ENCODE assay signal across 12 mouse cellular contexts in the genomic region with DNA sequence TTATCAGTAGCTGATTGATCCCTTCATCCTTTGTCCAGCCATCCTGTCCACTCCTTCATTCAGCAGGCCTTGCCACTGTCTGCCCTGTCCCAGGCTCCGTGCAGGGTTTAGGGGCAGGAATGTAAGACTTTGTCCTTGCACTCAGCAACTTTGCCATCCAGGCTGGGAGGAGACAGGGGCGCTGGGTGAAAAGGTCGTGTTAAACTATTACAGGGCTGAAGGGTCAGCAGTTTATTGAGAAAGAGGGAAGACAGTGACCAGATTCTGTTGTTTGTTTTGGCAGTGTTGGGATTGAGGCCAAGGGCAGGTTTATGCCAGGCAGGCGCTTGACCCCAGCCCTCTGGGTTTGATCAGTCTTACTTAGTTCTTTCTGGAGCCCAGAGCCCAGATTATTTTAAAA. TPM values are rescaled to one million over a fixed set of nuclear protein-coding genes. Genes with fewer than 3 reads are reported as not detected.
DNase-seq lines count a peak whose midpoint lies in the region; ATAC-seq and TF ChIP-seq lines count a peak whose summit lies in the region.
"Had no signal": no experiment of that assay in that cellular context is flagged by ENCODE, and none has a peak within 500 bp of the region (broad histone marks: within the 10 kb centered on the region; RNA-seq: fewer than 3 reads in every experiment).

No protein-coding gene starts in this region.

- no peak for TF ChIP-seq CTCF in intestine, postnatal 0 days (IDR thresholded peaks at IDR 0.05; ENCODE audit: low read depth)

- 0 out of 2 replicates have a peak overlapping the region, but pooled peaks have one; percentile 5 for H3K9ac ChIP-seq in intestine, embryonic 14.5 days (ENCODE audit: low read length)
- no peak overlapping the region for H3K9ac ChIP-seq in intestine, embryonic 15.5 days
- H3K9ac ChIP-seq in intestine, postnatal 0 days (ENCODE audit: low read depth, low read length), result no peak overlapping the region

- H3K36me3 ChIP-seq in intestine, embryonic 14.5 days (ENCODE audit: control insufficient read depth, insufficient read depth, low read length), result peaks cover 83% of the 10 kb centered on the region
- H3K36me3 ChIP-seq in intestine, embryonic 15.5 days, result peaks cover 23% of the 10 kb centered on the region
- peaks cover 63% of the 10 kb centered on the region for H3K36me3 ChIP-seq in intestine, postnatal 0 days (ENCODE audit: control insufficient read depth, insufficient read depth)

- H3K9me3 ChIP-seq in intestine, embryonic 14.5 days (ENCODE audit: control insufficient read depth, low read length), result no peaks in the 10 kb centered on the region
- no peaks in the 10 kb centered on the region for H3K9me3 ChIP-seq in intestine, embryonic 15.5 days
- H3K9me3 ChIP-seq in intestine, postnatal 0 days (ENCODE audit: control insufficient read depth), result no peaks in the 10 kb centered on the region

- H3K4me1 ChIP-seq in intestine, embryonic 14.5 days (replicated peaks; ENCODE audit: control insufficient read depth, insufficient read depth, low read length), result no peaks in the 10 kb centered on the region
- no peaks in the 10 kb centered on the region for H3K4me1 ChIP-seq in intestine, embryonic 15.5 days (replicated peaks)
- no peaks in the 10 kb centered on the region for H3K4me1 ChIP-seq in intestine, postnatal 0 days (replicated peaks; ENCODE audit: control insufficient read depth, insufficient read depth, low read length)

- H3K27me3 ChIP-seq in intestine, embryonic 14.5 days (replicated peaks; ENCODE audit: control insufficient read depth, insufficient read depth, low read length), result no peaks in the 10 kb centered on the region
- no peaks in the 10 kb centered on the region for H3K27me3 ChIP-seq in intestine, embryonic 15.5 days (replicated peaks)
- no peaks in the 10 kb centered on the region for H3K27me3 ChIP-seq in intestine, postnatal 0 days (replicated peaks; ENCODE audit: control insufficient read depth, insufficient read depth, low read length)

- no peak overlapping the region for H3K4me3 ChIP-seq in intestine, embryonic 14.5 days (ENCODE audit: low read depth, low read length)
- H3K4me3 ChIP-seq in intestine, embryonic 15.5 days (replicated peaks), result no peak overlapping the region
- no peak overlapping the region for H3K4me3 ChIP-seq in intestine, postnatal 0 days (ENCODE audit: low read depth, low read length)

- no peak for ATAC-seq in intestine, embryonic 14.5 days (replicated peaks; ENCODE audit: low FRiP score, low TSS enrichment, low read depth)
- no peak for ATAC-seq in intestine, embryonic 15.5 days
- no peak for ATAC-seq in intestine, postnatal 0 days
- no peak for ATAC-seq in monocyte, adult 5-6 weeks (replicated peaks; ENCODE audit: insufficient number of reproducible peaks, low FRiP score, low TSS enrichment, poor library complexity, severe bottlenecking)
- ATAC-seq in erythroid progenitor cell, adult 5-6 weeks (replicated peaks; ENCODE audit: low FRiP score, poor library complexity, severe bottlenecking), result no peak
- ATAC-seq: hindbrain, embryonic 16.5 days had no signal

- DNase-seq in intestine, embryonic 14.5 days (ENCODE audit: low spot score), result no peak
- peak; percentile 74 for DNase-seq in adrenal gland, adult 8-10 months
- peak; percentile 13 for DNase-seq in large intestine, adult 2 months (ENCODE audit: low read depth, low spot score)
- no peak for DNase-seq in thymus, postnatal 4 days
- DNase-seq: heart, adult 18-20 months; lung, postnatal 10 days; right cerebral cortex, adult 18-20 months had no signal

- 38% methylated on average over 4 of the region's 4 CpGs for WGBS in intestine, embryonic 14.5 days
- 38% methylated on average over 4 of the region's 4 CpGs for WGBS in intestine, embryonic 15.5 days
- WGBS in intestine, postnatal 0 days, result 41% methylated on average over 4 of the region's 4 CpGs
- WGBS in large intestine, adult 2 months, result 59% methylated on average over 4 of the region's 4 CpGs

- no peak overlapping the region for H3K4me2 ChIP-seq in intestine, embryonic 14.5 days (ENCODE audit: low read length)
- no peak overlapping the region for H3K4me2 ChIP-seq in intestine, embryonic 15.5 days (replicated peaks)
- no peak overlapping the region for H3K4me2 ChIP-seq in intestine, postnatal 0 days (replicated peaks; ENCODE audit: low read depth)

- no peak overlapping the region for H3K27ac ChIP-seq in intestine, embryonic 14.5 days (ENCODE audit: low read depth)
- no peak overlapping the region for H3K27ac ChIP-seq in intestine, embryonic 15.5 days
- H3K27ac ChIP-seq in intestine, postnatal 0 days (ENCODE audit: low read depth, low read length), result 0 out of 2 replicates have a peak overlapping the region, but pooled peaks have one; percentile 0

RNA-seq across cellular contexts. Expression of gene Atp6v0e, which starts 25.2 kb away (rescaled TPM):
- 216 and 217 TPM in 2 replicates for polyA plus RNA-seq in intestine, embryonic 14.5 days (2014; fragmentation: Nextera tagmentation; extraction: Ambion mirVana)
- polyA plus RNA-seq in intestine, embryonic 15.5 days (2015; fragmentation: Nextera tagmentation; extraction: Ambion mirVana), result 259 and 286 TPM in 2 replicates
- 100 to 1,000 TPM; 183 to 265 (median 234) TPM for total RNA-seq in adrenal gland, adult 8-10 months (2022)
- polyA plus RNA-seq in intestine, postnatal 0 days (2015; fragmentation: Nextera tagmentation; extraction: Ambion mirVana), result 523 and 571 TPM in 2 replicates
- polyA plus RNA-seq in large intestine, adult 2 months (2012; rRNA removed), result 194 and 219 TPM in 2 replicates
- total RNA-seq in monocyte, adult 5-6 weeks (2017), result 314 to 369 TPM (median 315 TPM) in 3 replicates
- total RNA-seq in erythroid progenitor cell, adult 5-6 weeks (2015; ENCODE audit: low replicate concordance), result 77.1 and 104 TPM in 2 replicates
- 81.9 and 122 TPM in 2 replicates for total RNA-seq in erythroid progenitor cell, adult 5-6 weeks (2017; ENCODE audit: low replicate concordance)

Comparison
In these comparisons a context has a peak if more than half of its experiments do, and no peak if none do; other contexts are left out.
1. DNase-seq: peak in adrenal gland, adult 8-10 months (single experiment) and large intestine, adult 2 months (single experiment); none in intestine, embryonic 14.5 days (single experiment) and thymus, postnatal 4 days (single experiment).